Mouse (Mus musculus) layer of hippocampus, adult 2 months (tissue): ENCODE results near the gene Tnfsf12. TPM values are rescaled to one million over a fixed set of nuclear protein-coding genes. Genes with fewer than 3 reads are reported as not detected.
"Not testable (repeated sequence)": the region's sequence is repeated elsewhere in the genome, so short reads cannot be mapped to it uniquely, and the experiment has no call there.

Experiments used
- DNase-seq, 2 experiments: peaks; one replicate each; pipeline ENCODE4 v3.0.0; 2022; ENCODE audit warnings: low spot score in 2 of 2
- H3K27ac ChIP-seq: fragments of 200-600 bp; 2 replicates; pipeline ENCODE4 v1.8.1; 2022
- H3K4me3 ChIP-seq: fragments of 200-600 bp; 2 replicates; pipeline ENCODE4 v1.8.1; 2022; ENCODE audit warnings: mild to moderate bottlenecking
- CTCF ChIP-seq: fragments of 200-600 bp; conservative IDR thresholded peaks from 2 replicates; pipeline ENCODE4 v1.8.1; 2022; ENCODE audit warnings: antibody characterized with exemption, mild to moderate bottlenecking, moderate library complexity
- long read RNA-seq, 2 experiments: library from polyadenylated mRNA; stranded (forward); transcript quantifications; one replicate each; pipeline ENCODE4 v2.0.0; 2021; ENCODE audit warnings: borderline mapping rate in 2 of 2
- total RNA-seq, 2 experiments: library from RNA; stranded (reverse); gene quantifications; 2 replicates each; pipeline ENCODE4 v1.2.3; 2021

Tnfsf12 gene
- 1 to 10 TPM; 8.9 to 9.6 TPM for total RNA-seq
- long read RNA-seq, experiment 1, partial matches to known transcripts, result 0 of 5 reads
- long read RNA-seq, experiment 1, other reads (novel, unspliced or antisense), result 2 of 5 reads
- long read RNA-seq, experiment 2, partial matches to known transcripts, result 0 of 2 reads
- long read RNA-seq, experiment 2, other reads (novel, unspliced or antisense), result 0 of 2 reads

DNA sequence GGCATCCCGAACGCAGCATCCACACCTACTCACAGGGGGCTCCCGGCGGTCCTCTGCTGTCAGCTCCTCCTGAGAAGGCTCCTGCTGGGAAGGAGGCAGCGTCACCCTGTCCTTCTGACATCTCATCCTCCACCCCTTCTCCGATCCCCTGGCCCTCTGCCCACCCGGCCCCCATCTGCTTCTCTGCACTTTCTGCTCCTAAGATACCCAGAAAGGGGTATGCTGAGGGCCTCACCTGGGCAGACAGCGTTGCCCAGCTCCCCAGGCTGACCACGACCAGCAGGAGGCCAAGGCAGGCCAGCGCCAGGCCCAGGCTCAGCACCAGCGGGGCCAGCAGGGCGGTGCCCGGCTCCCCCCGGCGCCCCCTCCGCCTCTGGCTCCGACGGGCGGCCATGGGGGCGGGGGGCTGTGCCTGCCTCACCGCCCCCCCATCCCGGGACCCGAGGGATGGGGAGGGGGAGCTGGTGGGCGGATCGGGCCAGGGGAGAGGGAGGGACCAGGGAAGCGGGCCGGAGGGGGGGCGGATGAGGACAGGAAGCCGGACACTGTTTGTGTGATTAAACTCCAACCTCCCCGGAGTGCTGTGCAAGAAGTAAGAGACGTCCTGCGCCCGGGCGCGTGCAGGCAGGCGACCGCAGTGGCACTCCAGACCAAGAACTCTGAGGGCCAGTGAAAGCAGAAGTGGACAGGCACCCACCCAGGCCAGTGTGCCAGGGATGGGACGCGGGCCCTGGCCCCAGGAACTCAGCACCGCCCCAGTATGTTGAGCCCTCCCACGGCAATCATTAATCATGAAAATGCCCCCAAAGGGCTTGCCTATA is at the start of gene Tnfsf12, which contains the start of gene Tnfsfm13:
Tnfsf12 (minus strand) TSS at position 489 of the 821 bp plus-strand sequence.
Tnfsfm13 (minus strand) TSS at position 738 of the 821 bp plus-strand sequence.
- TF ChIP-seq CTCF, result peak; percentile 43
- DNase-seq, result no peak
- Histone ChIP-seq H3K27ac (peak within 1 kb of the TSS; percentile 87), H3K4me3 (peak within 1 kb of the TSS; percentile 66)

DNA sequence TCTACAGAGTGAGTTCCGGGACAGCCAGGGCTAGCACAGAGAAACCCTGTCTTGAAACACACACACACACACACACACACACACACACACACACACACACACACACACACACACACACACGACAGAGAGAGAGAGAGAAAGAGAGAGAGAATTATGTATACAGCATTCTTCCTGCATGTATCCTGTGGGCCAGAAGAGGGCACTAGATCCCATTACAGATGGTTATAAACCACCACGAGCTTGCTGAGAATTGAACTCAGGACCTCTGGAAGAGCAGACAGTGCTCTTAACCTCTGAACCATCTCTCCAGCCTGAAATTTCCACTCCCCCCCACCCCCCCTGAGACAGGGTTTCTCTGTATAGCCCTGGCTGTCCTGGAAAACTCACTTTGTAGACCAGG is 35.8 kb upstream of the Tnfsf12 start:
- TF ChIP-seq CTCF, result peak; percentile 45
- DNase-seq, H3K4me3 ChIP-seq, H3K27ac ChIP-seq: not testable (repeated sequence)

DNA sequence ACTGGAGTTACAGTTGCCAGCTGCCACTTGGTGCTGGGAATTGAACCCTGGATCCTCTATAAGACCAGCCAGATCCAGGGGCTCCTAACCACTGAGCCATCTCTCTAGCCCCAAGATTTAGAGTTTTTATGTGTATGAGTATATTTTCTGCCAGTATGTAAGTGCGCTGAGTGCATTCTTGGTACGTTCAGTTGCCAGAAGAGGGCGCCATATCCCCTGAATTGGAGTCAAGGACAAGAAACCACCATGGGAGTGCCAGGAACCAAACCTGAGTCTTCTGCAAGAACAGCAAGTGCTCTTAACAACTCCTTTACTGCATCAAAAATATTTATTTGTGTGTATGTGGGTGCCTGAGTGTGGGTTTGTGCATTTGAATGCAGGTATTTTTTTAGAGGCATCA is 33.4 kb upstream of the Tnfsf12 start:
- no peak overlapping the region for H3K27ac ChIP-seq
- no peak overlapping the region for H3K4me3 ChIP-seq
- TF ChIP-seq CTCF, result peak; percentile 73
- DNase-seq, result peak in 1 of 2 experiments; percentile 14

DNA sequence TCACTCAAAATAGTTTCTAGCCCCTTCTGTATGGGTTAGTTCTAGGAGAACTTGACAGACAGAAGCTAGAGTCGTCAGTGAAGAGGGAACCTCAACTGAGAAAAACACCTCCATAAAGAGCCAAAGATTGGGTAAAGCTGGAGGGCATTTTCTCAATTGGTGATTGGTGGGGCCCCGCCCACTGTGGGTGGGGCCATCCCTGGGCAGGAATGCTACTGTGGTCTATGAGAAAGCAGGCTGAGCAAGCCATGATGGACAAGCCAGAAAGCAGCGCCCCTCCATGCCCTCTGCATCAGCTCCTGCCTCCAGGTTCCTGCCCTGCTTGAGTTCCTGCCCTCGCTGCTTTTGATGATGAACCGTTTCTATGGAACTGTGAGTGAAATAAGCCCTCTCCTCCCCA is 30.3 kb upstream of the Tnfsf12 start:
- no peak for TF ChIP-seq CTCF
- Histone ChIP-seq H3K27ac (no peak overlapping the region), H3K4me3 (no peak overlapping the region)
- DNase-seq, result no peak

DNA sequence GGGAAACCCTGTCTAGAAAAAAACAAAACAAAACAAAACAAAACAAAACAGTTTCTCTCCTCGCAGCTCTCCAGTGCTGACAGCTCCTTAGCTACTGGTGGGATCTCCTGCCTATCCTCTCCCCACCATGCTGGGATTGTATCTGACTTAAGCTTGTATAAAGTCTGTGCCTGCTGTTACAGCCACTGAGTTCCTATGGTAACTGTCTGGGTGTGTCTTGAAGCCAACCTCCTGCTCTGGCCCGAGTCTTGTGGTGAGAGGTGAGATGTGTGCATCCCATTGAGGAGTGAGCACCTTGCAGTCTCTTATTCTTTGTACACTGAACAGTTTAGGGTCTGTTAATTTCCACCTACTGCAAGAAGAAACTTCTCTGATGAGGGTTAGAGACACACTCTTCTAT is 27.4 kb upstream of the Tnfsf12 start:
- Histone ChIP-seq H3K4me3 (no peak overlapping the region), H3K27ac (no peak overlapping the region)
- no peak for DNase-seq
- TF ChIP-seq CTCF, result no peak

DNA sequence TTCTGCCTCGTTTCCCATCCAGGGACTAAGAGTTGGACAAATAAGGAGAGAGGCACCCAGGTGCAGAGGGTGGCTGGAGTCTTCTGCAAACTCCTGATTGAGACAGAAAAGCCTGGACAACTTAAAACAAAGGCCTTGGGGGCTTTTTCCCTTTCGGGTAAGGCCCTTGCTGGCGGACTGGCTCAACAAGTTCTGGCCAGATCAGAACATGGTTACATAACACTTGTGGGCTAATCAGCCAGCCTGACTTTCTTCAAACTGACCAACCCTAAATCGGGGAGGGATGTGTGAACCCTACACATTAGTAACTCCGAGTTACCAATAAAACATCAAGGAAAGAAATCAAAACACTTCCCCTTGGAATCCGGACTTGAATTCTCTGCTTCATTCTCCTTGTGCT is 25.2 kb upstream of the Tnfsf12 start:
- DNase-seq, result no peak
- TF ChIP-seq CTCF, result no peak

DNA sequence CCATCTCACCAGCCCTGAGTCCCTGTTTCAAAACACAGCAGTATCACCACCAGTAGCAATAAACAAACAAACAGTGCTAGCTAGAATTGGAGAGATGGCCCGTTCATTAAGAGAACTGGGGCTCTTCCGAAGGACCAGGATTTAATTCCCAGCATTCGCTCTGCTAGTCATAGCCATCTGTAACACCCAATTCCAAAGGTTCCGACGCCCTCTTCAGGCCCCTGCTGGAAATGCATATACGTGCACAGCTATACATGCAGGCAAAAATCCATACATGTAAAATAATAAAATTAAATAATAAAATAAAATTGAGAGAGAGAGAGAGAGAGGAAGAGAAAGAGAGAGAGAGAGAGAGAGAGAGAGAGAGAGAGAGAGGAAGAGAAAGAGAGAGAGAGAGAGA is 23.8 kb upstream of the Tnfsf12 start:
- TF ChIP-seq CTCF, result peak; percentile 31
- Histone ChIP-seq H3K4me3 (no peak overlapping the region), H3K27ac (no peak overlapping the region)
- DNase-seq, result no peak

More for the DNA sequence above, 25.2 kb upstream of the Tnfsf12 start:
- Histone ChIP-seq H3K4me3 (no peak overlapping the region), H3K27ac (no peak overlapping the region)

DNA sequence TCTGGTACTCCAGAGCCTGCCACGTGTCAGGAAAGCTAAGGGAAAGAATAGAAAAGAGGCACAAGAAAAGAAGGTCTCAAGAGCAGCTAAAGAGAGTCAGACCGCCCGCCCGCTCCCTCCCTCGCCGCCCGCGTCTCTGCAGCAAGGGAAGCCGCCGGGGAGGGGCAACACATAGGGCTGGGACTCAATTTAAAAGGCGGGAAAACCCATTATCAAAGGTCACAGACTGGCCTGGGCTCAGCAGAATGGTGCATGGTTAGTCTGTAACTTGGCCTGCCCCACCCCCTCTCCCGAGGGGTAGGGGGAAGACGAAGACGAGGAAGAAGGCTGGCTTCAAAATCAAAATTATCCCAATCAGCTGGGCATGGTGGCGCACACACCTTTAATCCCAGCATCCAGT is 23.0 kb upstream of the Tnfsf12 start:
- DNase-seq, result no peak
- no peak overlapping the region for H3K4me3 ChIP-seq
- no peak for TF ChIP-seq CTCF
- H3K27ac ChIP-seq, result no peak overlapping the region

DNA sequence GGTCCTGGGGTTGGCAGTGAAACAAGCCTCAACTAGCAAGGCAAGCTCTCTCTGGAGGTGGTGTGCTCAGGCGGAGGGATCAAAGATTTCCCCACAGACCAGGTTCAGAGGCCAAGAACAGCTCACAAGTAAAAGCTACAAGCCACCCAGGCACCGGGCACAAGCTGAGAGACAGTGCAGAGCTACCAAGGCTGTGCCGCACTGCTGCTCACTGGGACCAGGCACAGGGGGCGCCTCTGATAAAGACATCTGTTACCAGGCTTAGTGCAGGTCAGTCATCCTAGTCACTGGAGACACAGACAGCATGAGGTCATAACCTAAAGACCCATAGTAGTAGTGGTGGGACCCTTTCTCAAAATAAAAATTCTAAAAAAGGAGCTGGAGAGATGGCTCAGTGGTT is 21.3 kb upstream of the Tnfsf12 start:
- TF ChIP-seq CTCF, result no peak
- no peak overlapping the region for H3K4me3 ChIP-seq
- H3K27ac ChIP-seq, result no peak overlapping the region
- DNase-seq, result no peak

DNA sequence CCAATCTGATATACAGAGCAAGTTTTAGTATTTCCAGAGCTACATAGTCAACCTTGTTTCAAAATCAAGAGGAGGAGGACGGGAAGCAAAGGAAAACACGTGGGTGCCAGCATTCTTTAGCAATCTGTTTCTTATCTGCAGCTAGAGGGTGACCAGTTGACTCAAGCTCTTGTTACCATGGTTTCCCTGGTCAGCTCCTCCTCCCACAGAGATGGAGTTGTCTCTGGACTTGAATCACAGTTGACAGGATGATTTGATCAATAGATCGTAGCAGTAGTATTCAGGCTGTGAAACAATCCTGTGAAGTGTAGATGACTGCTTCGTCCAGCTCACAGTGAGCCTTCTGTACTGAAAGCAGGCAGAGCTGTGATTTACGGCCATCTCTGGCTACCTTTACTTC is 20.3 kb upstream of the Tnfsf12 start:
- peak overlapping the region; percentile 18; the same call in 1 of the 2 replicates for H3K27ac ChIP-seq
- DNase-seq, result peak in 1 of 2 experiments; percentile 37
- H3K4me3 ChIP-seq, result no peak overlapping the region
- TF ChIP-seq CTCF, result no peak

DNA sequence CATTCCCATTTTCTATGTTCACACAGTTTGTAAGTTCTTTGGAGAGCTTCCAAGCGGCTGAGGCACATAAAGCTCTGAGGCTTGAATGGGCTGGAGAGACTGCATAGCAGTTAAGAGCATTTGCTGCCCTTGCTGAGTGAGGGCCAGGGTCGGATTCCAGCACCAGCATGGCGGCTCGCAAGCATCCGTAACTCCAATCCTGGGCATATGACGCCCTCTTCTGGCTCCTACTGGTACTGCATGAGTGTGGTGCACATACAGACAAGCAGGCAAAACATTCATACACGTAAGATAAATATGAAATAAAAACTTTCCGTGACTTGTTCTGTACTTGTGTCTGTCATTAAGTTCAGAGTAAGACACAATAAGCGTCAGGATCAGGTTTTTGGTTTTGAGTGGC is 19.8 kb upstream of the Tnfsf12 start:
- Histone ChIP-seq H3K4me3 (no peak overlapping the region), H3K27ac (peak overlapping the region; percentile 16; the same call in 1 of the 2 replicates)
- DNase-seq, result no peak
- peak; percentile 79 for TF ChIP-seq CTCF

DNA sequence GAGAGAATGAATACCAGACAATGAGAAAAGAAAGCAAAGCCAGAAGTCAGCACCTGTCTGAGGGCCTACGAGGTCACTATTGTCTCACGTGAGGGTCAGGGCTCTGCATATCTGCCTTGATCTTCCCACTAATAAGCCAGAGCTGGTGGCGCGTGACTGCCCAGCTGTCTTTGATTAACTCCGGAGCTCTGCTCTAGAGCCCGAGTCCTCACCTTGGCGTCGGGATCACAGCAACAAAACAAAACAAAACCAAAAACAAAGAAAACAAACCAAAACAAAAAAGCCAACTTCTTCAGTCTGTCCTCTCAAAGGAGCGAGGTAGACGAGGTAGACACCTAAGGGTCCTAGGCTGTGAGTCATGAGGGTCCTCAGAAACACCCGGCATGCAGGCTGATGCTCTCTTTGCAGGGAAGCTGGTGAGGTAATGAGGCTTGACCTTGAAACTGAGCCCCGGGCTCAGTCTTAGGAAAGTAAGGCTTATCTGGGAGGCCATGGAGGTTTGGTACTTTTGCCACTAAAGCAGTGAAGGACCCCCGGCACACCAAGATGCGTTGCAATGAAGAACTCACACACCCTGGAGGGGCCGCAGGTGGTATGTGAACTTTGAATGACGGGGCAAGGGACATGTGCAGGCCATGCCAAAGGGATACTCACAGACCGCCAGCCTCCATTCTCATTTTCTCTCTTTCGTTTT is 19.1 kb upstream of the Tnfsf12 start:
- no peak for DNase-seq
- Histone ChIP-seq H3K27ac (no peak overlapping the region), H3K4me3 (no peak overlapping the region)
- no peak for TF ChIP-seq CTCF

DNA sequence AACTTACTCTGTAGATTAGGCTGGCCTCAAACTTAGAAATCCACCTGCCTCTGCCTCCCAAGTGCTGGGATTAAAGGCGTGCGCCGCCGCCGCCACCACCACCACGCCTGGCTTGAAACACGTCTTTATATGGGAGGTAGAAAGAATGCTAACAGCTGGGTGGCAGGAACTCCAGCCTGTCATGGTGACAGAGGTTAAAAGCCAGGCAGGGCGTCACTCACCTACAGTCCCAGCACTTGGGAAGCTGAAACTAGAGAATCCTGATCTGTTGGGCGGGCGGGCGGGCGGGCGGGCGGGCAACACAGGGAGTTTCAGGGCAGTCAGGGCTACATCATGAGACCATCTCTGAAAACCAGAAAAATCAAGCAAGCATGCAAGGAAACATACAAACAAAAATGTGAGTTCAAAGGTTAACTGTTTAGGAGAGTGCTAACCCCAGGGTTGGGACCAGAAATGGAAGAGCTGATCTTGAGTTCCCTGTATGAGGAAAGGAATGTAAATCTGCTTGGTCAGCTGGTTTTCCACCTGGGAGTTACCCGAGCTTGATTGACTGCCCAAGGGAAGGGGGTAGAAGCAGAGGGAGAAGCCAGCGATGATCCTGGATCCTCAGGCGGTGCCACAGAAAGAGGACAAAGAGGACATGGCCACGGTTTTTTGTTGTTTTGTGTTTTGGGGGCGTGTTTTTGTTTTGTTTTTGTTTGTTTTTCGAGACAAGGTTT is 17.5 kb upstream of the Tnfsf12 start:
- no peak for TF ChIP-seq CTCF
- no peak for DNase-seq
- H3K27ac ChIP-seq, result no peak overlapping the region
- H3K4me3 ChIP-seq, result no peak overlapping the region
